Mouse (Mus musculus) neural tube, embryonic 11.5 days (tissue): ENCODE results near the gene Eipr1. TPM values are rescaled to one million over a fixed set of nuclear protein-coding genes. Genes with fewer than 3 reads are reported as not detected.
"Not testable (repeated sequence)": the region's sequence is repeated elsewhere in the genome, so short reads cannot be mapped to it uniquely, and the experiment has no call there.

Source experiments
- ATAC-seq: fragments of 200-750 bp; cut with Nextera tagmentation; 2 replicates; pipeline ENCODE4 v1.8.0; 2017; ENCODE audit warnings: moderate number of reproducible peaks, mild to moderate bottlenecking, moderate TSS enrichment, moderate library complexity; ENCODE audit not compliant: insufficient read depth, low FRiP score, low TSS enrichment
- DNase-seq: peaks from one replicate; pipeline ENCODE4 v3.0.0-alpha.2; 2015; ENCODE audit warnings: low spot score
- H3K27ac ChIP-seq: fragments of 300-500 bp; sonication (generic); 2 replicates; pipeline ENCODE4 v1.5.1; 2014; ENCODE audit warnings: low read depth, mild to moderate bottlenecking, low read length
- H3K27me3 ChIP-seq: fragments of 300-500 bp; sonication (generic); 2 replicates; pipeline ENCODE4 v1.6.1; 2014; ENCODE audit warnings: mild to moderate bottlenecking, low read length, mixed read lengths; ENCODE audit not compliant: control insufficient read depth, insufficient read depth
- H3K36me3 ChIP-seq: fragments of 300-500 bp; sonication (generic); 2 replicates; pipeline ENCODE4 v1.6.1; 2014; ENCODE audit warnings: mild to moderate bottlenecking, low read length, moderate library complexity, mixed read lengths; ENCODE audit not compliant: control insufficient read depth, insufficient read depth
- H3K4me1 ChIP-seq: fragments of 300-500 bp; sonication (generic); 2 replicates; pipeline ENCODE4 v1.6.1; 2014; ENCODE audit warnings: low read length, mixed read lengths; ENCODE audit not compliant: control insufficient read depth, insufficient read depth
- H3K4me2 ChIP-seq: fragments of 300-500 bp; sonication (generic); 2 replicates; pipeline ENCODE4 v1.6.1; 2014; ENCODE audit warnings: low read depth, mild to moderate bottlenecking, moderate library complexity
- H3K4me3 ChIP-seq: fragments of 300-500 bp; sonication (generic); 2 replicates; pipeline ENCODE4 v1.5.1; 2014; ENCODE audit warnings: low read depth, low read length
- H3K9ac ChIP-seq: fragments of 300-500 bp; sonication (generic); 2 replicates; pipeline ENCODE4 v1.6.1; 2014; ENCODE audit warnings: mild to moderate bottlenecking, low read length
- H3K9me3 ChIP-seq: fragments of 300-500 bp; sonication (generic); 2 replicates; pipeline ENCODE4 v1.6.1; 2016; ENCODE audit warnings: low read length; ENCODE audit not compliant: control insufficient read depth
- WGBS: fragments of 180-500 bp; shearing (Covaris S2); extraction: QIAGEN DNeasy Blood & Tissue Kit; methylation state at CpG from one replicate; pipeline ENCODE4 v1.1.7; 2014; 5-methylcytosine and 5-hydroxymethylcytosine counted together
- polyA plus RNA-seq: library from polyadenylated mRNA; unstranded; fragments of >200 nt; fragmentation: Nextera tagmentation; extraction: Ambion mirVana; gene quantifications from 2 replicates; pipeline ENCODE4 v1.2.1, GENCODE M21; 2014

Eipr1 gene
- polyA plus RNA-seq, 1 experiment from 2014 or later: 55.1 TPM

DNA sequence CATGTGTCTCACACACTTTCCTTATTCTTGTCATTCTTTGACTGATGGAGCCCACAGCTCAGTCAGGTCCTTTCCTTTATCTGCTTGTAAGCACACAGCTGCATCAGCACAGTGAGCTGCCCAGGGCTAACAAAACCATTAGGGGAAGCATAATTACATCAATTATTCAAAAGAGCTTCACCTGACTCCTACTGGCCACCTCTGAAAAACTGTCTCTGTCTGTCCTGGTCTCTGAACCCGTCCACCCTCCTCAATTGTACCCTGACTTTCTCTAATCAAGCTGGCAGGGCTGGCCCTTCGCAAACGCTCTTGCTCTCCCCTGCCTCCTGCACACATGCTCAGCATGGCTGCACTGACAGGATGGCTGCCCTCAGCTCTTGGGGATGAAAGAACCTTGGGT is 27.2 kb upstream of the Eipr1 start:
- Histone ChIP-seq H3K4me3 (no peak overlapping the region), H3K27ac (no peak overlapping the region), H3K27me3 (no peaks in the 10 kb centered on the region), H3K4me2 (no peak overlapping the region), H3K36me3 (peaks cover 2% of the 10 kb centered on the region; the same call in 1 of the 2 replicates), H3K9ac (no peak overlapping the region), H3K4me1 (no peaks in the 10 kb centered on the region), H3K9me3 (no peaks in the 10 kb centered on the region)
- ATAC-seq (no peak), DNase-seq (no peak)
- WGBS: 78% methylated on average over 3 of the region's 3 CpGs

DNA sequence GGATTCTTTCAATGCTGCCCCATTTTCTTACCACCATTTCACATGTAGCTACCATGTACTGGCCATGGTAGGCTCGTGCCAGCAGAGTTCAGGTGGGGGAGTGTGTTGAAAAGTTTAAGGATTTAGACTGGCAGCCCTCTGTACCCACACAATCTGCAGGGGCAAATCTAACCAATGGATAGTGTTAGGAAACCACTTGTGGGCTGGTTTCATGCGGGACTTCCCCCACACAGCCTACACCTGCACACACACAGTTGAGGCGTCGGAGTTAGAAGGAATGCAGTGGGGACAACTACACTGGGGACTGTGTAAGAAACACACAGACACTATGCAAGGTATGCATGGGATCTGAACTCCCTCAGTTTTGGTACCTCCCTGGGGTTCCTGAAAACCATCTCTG is 25.4 kb upstream of the Eipr1 start:
- Histone ChIP-seq H3K4me1 (no peaks in the 10 kb centered on the region), H3K9me3 (no peaks in the 10 kb centered on the region), H3K9ac (no peak overlapping the region), H3K27ac (no peak overlapping the region), H3K36me3 (no peaks in the 10 kb centered on the region; the same call in 1 of the 2 replicates), H3K4me3 (no peak overlapping the region), H3K27me3 (no peaks in the 10 kb centered on the region), H3K4me2 (no peak overlapping the region)
- 91% methylated on average over 4 of the region's 4 CpGs for WGBS
- DNase-seq: no peak
- no peak for ATAC-seq

DNA sequence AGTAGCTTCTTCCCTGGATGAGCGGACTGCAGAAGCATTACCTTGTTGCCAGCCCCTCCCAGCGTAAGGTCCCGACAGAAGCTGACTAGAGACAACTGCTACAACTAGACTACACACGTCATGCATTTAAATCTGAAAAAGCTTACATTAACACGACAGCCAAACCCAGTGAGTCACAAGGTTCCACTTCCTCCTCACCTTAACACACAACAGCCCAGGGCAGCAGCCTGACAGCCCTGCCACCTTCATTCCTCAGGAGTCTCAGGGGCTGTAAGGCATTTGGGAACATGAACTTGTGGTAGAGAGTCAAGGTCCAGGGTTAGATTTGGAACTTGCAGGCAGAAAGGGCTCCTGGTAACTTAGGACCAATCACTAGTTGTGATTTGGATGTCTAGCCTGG is 24.5 kb upstream of the Eipr1 start:
- Histone ChIP-seq H3K9ac (no peak overlapping the region), H3K4me2 (no peak overlapping the region), H3K9me3 (no peaks in the 10 kb centered on the region), H3K27ac (no peak overlapping the region), H3K4me1 (no peaks in the 10 kb centered on the region), H3K27me3 (no peaks in the 10 kb centered on the region), H3K4me3 (no peak overlapping the region), H3K36me3 (peaks cover 2% of the 10 kb centered on the region; the same call in 1 of the 2 replicates)
- WGBS: 90% methylated on average over 5 of the region's 5 CpGs
- no peak for ATAC-seq
- no peak for DNase-seq

DNA sequence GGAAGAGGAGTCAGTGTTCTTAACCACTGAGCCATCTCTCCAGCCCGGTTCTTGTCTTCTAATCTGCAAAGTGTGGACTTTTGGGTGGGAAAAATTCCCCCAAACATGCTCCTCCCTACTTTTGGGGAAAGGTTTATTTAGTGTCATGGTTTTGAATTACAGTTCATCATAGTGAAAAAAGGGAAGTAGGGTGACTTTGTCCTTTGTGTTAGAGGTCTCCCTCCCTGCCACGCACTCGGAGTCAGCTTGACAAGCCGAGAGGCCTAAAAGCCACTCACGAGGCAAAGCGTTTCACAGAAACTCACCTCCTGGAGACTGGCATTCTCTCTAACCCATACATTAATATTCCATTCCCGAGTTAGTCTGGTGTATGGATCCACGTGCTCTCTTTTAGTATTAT is 19.0 kb upstream of the Eipr1 start:
- Histone ChIP-seq H3K9ac (no peak overlapping the region), H3K9me3 (no peaks in the 10 kb centered on the region), H3K27me3 (no peaks in the 10 kb centered on the region), H3K36me3 (peaks cover 6% of the 10 kb centered on the region), H3K4me2 (no peak overlapping the region), H3K4me1 (no peaks in the 10 kb centered on the region), H3K4me3 (no peak overlapping the region), H3K27ac (no peak overlapping the region)
- no peak for ATAC-seq
- no peak for DNase-seq
- 94% methylated on average over 8 of the region's 8 CpGs for WGBS

DNA sequence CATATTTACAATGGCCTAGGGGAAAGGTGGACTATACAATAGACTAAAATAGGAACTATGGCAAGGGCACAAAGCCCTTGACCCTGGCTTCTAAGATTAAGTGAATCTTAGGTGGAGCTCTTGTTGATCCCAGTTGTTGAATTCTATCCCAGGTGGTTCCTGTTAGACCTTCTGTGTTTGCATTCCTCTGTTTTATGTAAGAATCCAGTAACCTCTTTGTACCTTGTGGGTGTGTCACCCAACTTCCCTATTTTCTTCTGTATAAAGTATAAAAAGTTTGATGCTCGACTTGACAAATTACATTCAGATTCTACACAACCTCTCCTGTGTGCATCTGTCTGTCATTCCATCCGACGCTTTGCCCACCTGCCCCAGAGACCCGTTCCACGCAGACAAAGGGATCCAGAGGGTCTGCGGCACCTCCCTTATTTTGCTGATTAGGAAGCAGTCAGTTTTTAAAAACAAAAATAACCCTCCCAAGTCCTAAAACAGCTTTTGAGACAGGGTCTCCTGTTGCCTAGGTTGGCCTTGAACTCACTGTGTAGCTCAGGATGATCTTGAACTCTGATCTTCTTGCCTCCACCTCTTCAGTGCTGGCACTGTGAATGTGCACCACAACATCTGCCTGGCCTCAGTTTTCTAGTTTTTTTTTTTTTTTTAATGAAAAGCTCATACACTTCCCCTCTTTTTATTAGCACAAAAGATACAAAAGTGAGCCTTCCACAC is 17.9 kb upstream of the Eipr1 start:
- not testable (repeated sequence) for H3K9ac ChIP-seq, H3K36me3 ChIP-seq, ATAC-seq, H3K27me3 ChIP-seq, H3K27ac ChIP-seq, H3K4me3 ChIP-seq, DNase-seq, H3K9me3 ChIP-seq, H3K4me1 ChIP-seq, H3K4me2 ChIP-seq
- WGBS: 97% methylated on average over 6 of the region's 6 CpGs

DNA sequence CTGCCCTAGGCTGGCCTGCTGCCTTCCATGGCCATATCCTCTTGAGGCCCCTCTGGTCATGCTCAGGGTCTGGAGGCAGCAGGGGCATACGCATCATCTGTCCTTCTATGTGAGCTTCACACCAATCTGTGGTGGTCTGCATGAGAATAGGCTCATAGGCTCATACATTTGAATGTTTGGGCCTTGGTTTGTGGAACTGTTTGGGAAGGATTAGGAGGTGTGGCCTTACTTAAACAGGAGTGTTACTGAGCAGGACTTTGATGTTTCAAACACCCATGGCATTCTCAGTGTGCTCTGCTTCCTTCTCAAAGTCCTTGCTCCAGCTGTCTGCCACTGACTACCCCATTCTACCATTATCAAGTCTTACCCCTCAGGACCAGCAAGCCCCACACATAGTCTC is 17.3 kb upstream of the Eipr1 start:
- Histone ChIP-seq H3K4me1 (no peaks in the 10 kb centered on the region), H3K9ac (no peak overlapping the region), H3K4me2 (no peak overlapping the region), H3K27ac (no peak overlapping the region), H3K27me3 (no peaks in the 10 kb centered on the region), H3K36me3 (peaks cover 6% of the 10 kb centered on the region), H3K4me3 (no peak overlapping the region), H3K9me3 (no peaks in the 10 kb centered on the region)
- ATAC-seq (no peak), DNase-seq (no peak)
- 96% methylated on average over 1 of the region's 1 CpGs for WGBS

DNA sequence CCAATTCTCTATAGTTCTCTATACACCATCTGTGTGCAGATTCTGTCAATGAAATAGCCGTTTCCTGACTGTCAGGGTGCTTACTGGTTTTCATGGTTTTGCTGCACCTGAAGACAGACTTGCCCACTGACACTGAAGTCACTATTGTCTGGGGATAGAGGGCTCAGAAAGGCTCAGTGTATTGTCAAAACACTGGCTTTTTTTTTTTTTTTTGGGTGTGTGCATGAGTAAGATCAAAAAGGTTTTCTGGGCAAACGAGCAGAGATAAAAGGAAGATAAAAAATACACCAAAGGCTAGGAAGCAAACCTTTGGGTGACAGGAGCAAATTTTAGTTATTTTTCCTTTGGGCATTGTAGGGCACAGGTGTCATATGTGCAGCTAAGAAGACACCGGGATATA is 16.3 kb upstream of the Eipr1 start:
- Histone ChIP-seq H3K36me3 (peaks cover 6% of the 10 kb centered on the region), H3K9ac (no peak overlapping the region), H3K4me2 (no peak overlapping the region), H3K9me3 (no peaks in the 10 kb centered on the region), H3K4me3 (no peak overlapping the region), H3K27me3 (no peaks in the 10 kb centered on the region), H3K27ac (no peak overlapping the region), H3K4me1 (no peaks in the 10 kb centered on the region)
- ATAC-seq (no peak), DNase-seq (no peak)
- WGBS: 96% methylated on average over 3 of the region's 3 CpGs

DNA sequence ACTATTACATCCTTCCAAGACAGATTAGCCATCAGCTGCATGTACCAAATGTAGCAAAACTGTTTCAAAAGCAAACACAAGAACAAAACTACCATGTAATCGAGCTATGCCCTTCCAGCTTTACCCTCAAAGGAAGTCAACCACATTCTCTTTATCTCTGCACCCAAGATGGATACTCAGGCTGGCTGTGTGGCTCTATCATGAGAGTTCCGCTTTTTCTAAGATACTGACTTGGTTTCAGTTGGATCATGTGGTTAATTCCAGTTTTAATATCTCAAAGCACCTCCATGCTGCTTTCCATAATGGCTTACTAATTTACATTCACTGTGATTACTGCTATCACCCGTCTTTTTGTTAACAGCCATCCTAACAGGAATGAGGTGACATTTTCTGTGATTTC is 8.3 kb upstream of the Eipr1 start:
- 89% methylated on average over 3 of the region's 3 CpGs for WGBS
- H3K4me2 ChIP-seq: no peak overlapping the region
- H3K9me3 ChIP-seq: no peaks in the 10 kb centered on the region
- ATAC-seq (no peak), DNase-seq (no peak)
- H3K4me1 ChIP-seq: no peaks in the 10 kb centered on the region
- H3K9ac ChIP-seq: no peak overlapping the region
- H3K36me3 ChIP-seq: peaks cover 2% of the 10 kb centered on the region; the same call in 1 of the 2 replicates
- no peak overlapping the region for H3K4me3 ChIP-seq
- no peak overlapping the region for H3K27ac ChIP-seq
- no peaks in the 10 kb centered on the region for H3K27me3 ChIP-seq

DNA sequence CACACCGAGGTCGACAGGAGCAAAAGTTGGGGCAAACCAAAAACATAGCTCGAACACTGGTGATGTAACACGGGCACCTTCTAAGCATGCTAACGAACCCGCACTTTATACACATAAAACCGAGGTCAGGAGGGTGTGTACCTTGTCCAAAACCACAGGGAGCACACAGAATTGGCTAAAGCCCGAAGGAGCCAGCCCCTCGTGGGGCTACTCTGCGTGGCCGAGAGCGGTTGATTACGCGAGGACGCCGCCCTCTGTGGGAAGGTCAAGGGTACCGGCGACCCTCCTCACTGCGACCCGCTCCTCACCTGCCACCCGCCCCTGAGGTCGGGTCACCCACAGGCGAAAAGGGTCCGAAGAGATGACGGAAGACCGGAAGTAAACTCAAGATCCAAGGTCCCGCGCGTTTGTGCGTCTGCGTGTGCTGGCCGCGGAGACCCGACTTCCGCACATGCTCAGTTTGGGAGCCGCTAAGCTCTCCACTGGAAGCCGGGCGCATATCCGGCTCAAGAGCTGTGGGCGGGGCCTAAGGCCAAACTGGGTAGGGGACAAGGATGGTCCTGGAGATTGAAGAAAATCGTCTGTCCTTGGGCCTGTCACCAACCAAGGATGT is 1.5 kb upstream of the Eipr1 start, which contains the start of gene Trappc12:
Trappc12 (minus strand) TSS at position 452 of the 613 bp plus-strand sequence.
- 2% methylated on average over 41 of the region's 41 CpGs for WGBS
- peak; percentile 93 for DNase-seq

More for the DNA sequence above, 1.5 kb upstream of the Eipr1 start, which contains the start of gene Trappc12:
- H3K4me3 ChIP-seq: peak within 1 kb of the TSS; percentile 86
- H3K9me3 ChIP-seq: no peaks in the 10 kb centered on the region
- peak; percentile 88 for ATAC-seq
- H3K36me3 ChIP-seq: peaks cover 2% of the 10 kb centered on the region; the same call in 1 of the 2 replicates
- peaks cover 3% of the 10 kb centered on the region; the same call in 1 of the 2 replicates for H3K4me1 ChIP-seq
- no peak within 1 kb of the TSS for H3K27ac ChIP-seq
- H3K4me2 ChIP-seq: peak within 1 kb of the TSS; percentile 92
- peak within 1 kb of the TSS; percentile 77 for H3K9ac ChIP-seq
- no peaks in the 10 kb centered on the region for H3K27me3 ChIP-seq
